Mouse (Mus musculus): ENCODE measurements around the gene 4930442H23Rik.

The 4930442H23Rik gene

GRCm38 (mm10) chr10:81197305-81197704, 13.7 kb upstream of the 4930442H23Rik start:
- DNase-seq = no peak

- no peak for DNase-seq
These were observed 12.9 kb upstream of the 4930442H23Rik start for GRCm38 (mm10) chr10:81196470-81197065.

- DNase-seq = no peak
These were observed 11.7 kb upstream of the 4930442H23Rik start for GRCm38 (mm10) chr10:81195300-81195699.

GRCm38 (mm10) chr10:81193991-81194774, 10.5 kb upstream of the 4930442H23Rik start:
- DNase-seq = peak; percentile 51 to 53

GRCm38 (mm10) chr10:81192968-81193501, 9.4 kb upstream of the 4930442H23Rik start:
- DNase-seq = peak; percentile 41 to 62

DNA sequence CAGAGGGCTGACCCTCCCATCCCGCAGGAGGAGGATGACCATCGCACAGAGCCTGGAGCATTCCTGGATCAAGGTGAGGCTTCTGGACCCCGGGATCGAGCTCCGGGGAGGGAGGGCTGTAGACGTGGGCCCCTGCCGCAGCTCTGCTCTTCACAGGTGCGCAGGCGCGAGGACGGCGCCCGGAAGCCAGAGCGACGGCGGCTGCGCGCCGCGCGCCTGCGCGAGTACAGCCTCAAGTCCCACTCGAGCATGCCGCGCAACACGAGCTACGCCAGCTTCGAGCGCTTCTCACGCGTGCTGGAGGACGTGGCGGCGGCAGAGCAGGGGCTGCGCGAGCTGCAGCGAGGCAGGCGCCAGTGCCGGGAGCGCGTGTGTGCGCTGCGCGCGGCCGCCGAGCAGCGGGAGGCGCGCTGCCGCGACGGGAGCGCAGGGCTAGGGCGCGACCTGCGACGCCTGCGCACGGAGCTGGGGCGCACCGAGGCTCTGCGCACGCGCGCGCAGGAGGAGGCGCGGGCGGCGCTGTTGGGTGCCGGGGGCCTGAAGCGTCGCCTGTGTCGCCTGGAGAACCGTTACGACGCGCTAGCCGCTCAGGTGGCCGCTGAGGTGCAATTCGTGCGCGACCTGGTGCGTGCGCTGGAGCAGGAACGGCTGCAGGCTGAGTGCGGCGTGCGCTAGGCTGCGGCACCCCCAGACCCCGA, 8.8 kb upstream of the 4930442H23Rik start:
- DNase-seq = peak; percentile 85 to 88

- no peak for DNase-seq
These were observed 7.8 kb upstream of the 4930442H23Rik start for GRCm38 (mm10) chr10:81191342-81191982.

DNA sequence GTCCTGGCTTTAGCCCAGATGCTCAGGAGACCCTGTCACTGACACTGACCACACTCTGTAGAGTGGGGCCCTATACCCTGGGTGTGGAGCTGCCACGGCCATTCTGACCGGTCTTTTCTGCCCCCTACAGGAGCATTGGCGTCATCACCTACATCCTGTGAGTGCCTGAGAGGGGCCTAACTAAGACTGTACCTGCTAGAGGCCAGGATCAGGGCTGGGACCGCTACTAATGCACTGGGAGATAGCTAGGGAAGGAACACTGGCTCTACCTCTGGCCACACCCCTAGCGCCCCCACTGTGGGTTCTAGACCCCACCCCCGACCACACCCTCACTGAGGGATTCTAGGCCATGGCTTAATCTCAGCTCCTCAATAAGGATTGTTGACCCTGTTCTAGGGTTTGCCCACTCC, 7.3 kb upstream of the 4930442H23Rik start:
- DNase-seq = no peak

DNA sequence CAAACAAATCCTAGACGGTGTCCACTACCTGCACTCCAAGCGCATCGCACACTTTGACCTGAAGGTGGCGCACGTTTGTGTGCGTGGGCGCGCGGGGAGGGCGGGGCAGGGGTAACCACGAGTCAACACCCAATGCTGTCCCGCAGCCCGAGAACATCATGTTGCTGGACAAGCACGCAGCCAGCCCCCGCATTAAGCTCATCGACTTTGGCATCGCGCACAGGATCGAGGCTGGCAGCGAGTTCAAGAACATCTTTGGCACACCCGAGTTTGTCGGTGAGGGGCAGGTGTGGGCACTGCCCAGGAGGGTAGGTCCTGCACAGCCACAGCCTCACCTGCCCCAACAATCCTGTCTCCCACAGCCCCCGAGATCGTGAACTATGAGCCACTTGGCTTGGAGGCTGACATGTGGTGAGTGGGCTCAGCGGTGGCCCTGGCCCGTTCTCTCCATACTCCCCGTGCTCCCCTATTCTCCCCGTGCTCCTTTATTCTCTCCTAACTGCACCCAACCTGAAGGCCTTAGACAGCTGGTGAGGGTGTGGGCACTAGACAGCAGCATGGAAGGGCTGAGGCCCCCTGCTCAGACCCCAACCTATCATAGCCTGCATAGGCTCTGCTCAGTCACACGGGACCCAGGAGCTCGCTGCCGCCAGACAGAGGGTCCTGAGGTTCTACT, 6.7 kb upstream of the 4930442H23Rik start:
- peak in 1 of 2 experiments; percentile 40 for DNase-seq

DNA sequence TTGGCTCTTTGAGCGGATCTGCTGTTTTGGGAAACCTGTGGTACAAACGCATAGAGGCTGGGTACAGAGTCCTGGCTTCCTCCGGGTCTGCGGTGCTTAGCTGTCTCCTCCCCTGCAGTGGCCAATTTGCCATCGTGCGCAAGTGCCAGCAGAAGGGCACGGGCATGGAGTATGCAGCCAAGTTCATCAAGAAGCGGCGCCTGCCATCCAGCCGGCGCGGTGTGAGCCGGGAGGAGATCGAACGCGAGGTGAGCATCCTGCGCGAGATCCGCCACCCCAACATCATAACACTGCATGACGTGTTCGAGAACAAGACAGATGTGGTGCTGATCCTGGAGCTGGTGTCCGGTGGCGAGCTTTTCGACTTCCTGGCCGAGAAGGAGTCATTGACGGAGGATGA, 6.2 kb upstream of the 4930442H23Rik start:
- no peak for DNase-seq

GRCm38 (mm10) chr10:81187161-81187560, 3.5 kb upstream of the 4930442H23Rik start:
- DNase-seq = no peak

- no peak for DNase-seq
These were observed 1.1 kb upstream of the 4930442H23Rik start for GRCm38 (mm10) chr10:81184765-81185164.

GRCm38 (mm10) chr10:81182336-81183333, 1.0 kb downstream of the 4930442H23Rik start, which contains the start of gene Dapk3:
Dapk3 (plus strand) TSS chr10:81183005.
- DNase-seq = peak; percentile 94 to 96

DNA sequence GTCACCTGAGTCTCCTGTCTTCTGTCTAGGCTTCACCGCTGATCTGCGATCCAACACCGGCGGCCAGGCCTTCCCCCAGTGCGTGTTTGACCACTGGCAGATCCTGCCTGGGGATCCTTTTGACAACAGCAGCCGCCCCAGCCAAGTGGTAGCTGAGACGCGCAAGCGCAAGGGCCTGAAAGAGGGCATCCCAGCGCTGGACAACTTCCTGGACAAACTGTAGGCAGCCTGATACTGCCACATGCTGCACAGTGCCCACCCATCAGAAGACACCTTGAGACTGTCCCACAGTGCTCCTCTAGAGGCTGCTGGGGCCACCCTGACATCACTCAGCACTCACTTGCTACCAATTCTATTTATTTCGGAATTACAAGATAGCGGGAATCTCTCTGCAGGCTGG, 1.8 kb downstream of the 4930442H23Rik start:
- DNase-seq = peak in 1 of 2 experiments; percentile 31

DNA sequence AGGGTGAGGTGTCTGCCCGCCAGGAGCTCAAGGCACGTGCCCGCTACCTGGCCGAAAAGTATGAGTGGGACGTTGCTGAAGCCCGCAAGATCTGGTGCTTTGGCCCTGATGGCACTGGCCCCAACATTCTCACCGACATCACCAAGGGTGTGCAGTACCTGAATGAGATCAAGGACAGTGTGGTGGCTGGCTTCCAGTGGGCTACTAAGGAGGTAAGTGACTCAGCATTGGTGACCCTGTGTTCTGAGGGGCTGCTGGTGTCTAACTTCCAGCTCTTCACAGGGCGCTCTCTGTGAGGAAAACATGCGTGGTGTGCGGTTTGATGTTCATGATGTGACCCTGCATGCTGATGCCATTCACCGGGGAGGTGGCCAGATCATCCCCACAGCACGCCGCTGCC, 2.7 kb downstream of the 4930442H23Rik start:
- DNase-seq = no peak

GRCm38 (mm10) chr10:81179451-81180342, 4.0 kb downstream of the 4930442H23Rik start:
- no peak for DNase-seq

GRCm38 (mm10) chr10:81178927-81179326, 4.7 kb downstream of the 4930442H23Rik start:
- DNase-seq = no peak

DNA sequence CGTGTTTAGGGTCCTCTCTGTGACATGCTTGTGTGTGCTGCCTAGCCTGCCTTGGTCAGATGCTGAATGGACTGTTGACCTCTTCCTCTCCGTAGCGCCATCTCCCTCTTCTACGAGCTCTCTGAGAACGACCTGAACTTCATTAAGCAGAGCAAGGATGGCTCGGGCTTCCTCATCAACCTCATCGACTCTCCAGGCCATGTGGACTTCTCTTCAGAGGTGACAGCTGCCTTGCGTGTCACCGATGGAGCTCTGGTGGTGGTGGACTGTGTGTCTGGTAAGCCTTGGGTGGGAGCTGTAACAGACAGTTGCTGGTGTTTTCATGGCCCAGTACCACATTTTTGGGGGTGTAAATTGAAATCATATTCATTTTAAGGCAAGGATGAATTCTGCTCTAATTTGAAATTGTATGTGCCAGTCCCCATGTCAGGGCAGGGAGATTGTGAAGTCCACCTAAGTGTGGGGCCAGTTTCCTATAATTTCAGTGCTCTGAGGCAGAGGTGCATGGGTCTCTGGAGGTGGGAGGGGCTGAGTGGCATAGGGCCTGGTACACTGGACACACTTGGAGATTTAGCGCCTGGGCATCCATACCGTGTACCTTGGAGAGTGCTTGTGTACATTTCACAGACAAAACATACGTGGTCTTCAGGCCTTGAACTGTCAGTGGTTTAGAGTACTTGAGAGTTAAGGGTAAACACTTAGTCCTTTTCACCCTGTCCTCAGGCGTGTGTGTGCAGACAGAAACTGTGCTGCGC, 5.5 kb downstream of the 4930442H23Rik start:
- DNase-seq = peak in 1 of 2 experiments; percentile 27

DNA sequence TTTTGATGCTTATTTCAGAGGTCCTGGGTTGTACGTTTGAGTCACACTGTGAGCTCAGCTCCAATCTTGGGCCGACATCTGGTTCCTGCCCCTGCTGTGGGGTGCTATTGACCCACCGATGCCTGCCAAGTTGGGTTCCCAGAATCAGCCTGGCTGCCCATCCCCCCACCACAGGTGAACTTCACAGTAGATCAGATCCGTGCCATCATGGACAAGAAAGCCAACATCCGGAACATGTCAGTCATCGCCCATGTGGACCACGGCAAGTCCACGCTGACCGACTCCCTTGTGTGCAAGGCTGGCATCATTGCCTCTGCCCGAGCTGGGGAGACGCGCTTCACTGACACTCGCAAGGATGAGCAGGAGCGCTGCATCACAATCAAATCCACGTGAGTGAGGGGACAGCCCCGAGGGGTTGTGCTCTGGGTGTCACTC, 6.1 kb downstream of the 4930442H23Rik start:
- DNase-seq = peak; percentile 52 to 54

Measured in cerebellum, postnatal 36 days (tissue).